Mouse (Mus musculus): ENCODE data around the gene Defb30. TPM values are rescaled to one million over a fixed set of nuclear protein-coding genes. Genes with fewer than 3 reads are reported as not detected.

Gene Defb30
- not detected in 2 replicates for polyA plus RNA-seq (2016; fragmentation: Nextera tagmentation; extraction: Ambion mirVana)

GRCm38 (mm10) chr14:63049910-63050370, at the start of gene Defb30:
Gene Defb30 (minus strand): TSS chr14:63049960.
- DNase-seq (ENCODE audit: low spot score) = no peak
- no peaks in the 10 kb centered on the region for H3K9me3 ChIP-seq
- no peaks in the 10 kb centered on the region for H3K36me3 ChIP-seq
- no peaks in the 10 kb centered on the region for H3K27me3 ChIP-seq (ENCODE audit: insufficient read depth, poor library complexity, severe bottlenecking)
- 65% methylated on average over 12 of the region's 14 CpGs for WGBS
- no peak within 1 kb of the TSS for H3K4me3 ChIP-seq
- H3K27ac ChIP-seq = no peak within 1 kb of the TSS
- H3K4me1 ChIP-seq (replicated peaks) = peaks cover 8% of the 10 kb centered on the region; the same call in 1 of the 2 replicates

GRCm38 (mm10) chr14:63067708-63068107, 17.9 kb upstream of the Defb30 start:
- Histone ChIP-seq H3K36me3 (no peaks in the 10 kb centered on the region), H3K27ac (peak overlapping the region; percentile 26), H3K4me1 (replicated peaks) (peaks cover 4% of the 10 kb centered on the region), H3K9me3 (peaks cover 4% of the 10 kb centered on the region; the same call in 1 of the 2 replicates), H3K27me3 (ENCODE audit: insufficient read depth, poor library complexity, severe bottlenecking) (no peaks in the 10 kb centered on the region), H3K4me3 (no peak overlapping the region)
- no peak for DNase-seq (ENCODE audit: low spot score)
- 80% methylated on average over 15 of the region's 15 CpGs for WGBS

- H3K36me3 ChIP-seq = no peaks in the 10 kb centered on the region
- H3K27me3 ChIP-seq (ENCODE audit: insufficient read depth, poor library complexity, severe bottlenecking) = no peaks in the 10 kb centered on the region
- H3K27ac ChIP-seq = peak overlapping the region; percentile 53
- peaks cover 4% of the 10 kb centered on the region; the same call in 1 of the 2 replicates for H3K9me3 ChIP-seq
- peak overlapping the region; percentile 20; the same call in 1 of the 2 replicates for H3K4me3 ChIP-seq
- H3K4me1 ChIP-seq (replicated peaks) = peaks cover 4% of the 10 kb centered on the region
- peak; percentile 68 for DNase-seq (ENCODE audit: low spot score)
- 38% methylated on average over 16 of the region's 16 CpGs for WGBS
Observed at GRCm38 (mm10) chr14:63066630-63067310, 17.0 kb upstream of the Defb30 start.

GRCm38 (mm10) chr14:63065391-63065790, 15.6 kb upstream of the Defb30 start:
- Histone ChIP-seq H3K4me3 (no peak overlapping the region), H3K9me3 (peaks cover 4% of the 10 kb centered on the region; the same call in 1 of the 2 replicates), H3K27me3 (ENCODE audit: insufficient read depth, poor library complexity, severe bottlenecking) (no peaks in the 10 kb centered on the region), H3K36me3 (no peaks in the 10 kb centered on the region), H3K4me1 (replicated peaks) (peaks cover 4% of the 10 kb centered on the region), H3K27ac (no peak overlapping the region)
- DNase-seq (ENCODE audit: low spot score) = no peak
- WGBS = 75% methylated on average over 5 of the region's 5 CpGs

- no peak for DNase-seq (ENCODE audit: low spot score)
- H3K4me3 ChIP-seq = no peak overlapping the region
- 85% methylated on average over 2 of the region's 2 CpGs for WGBS
- H3K9me3 ChIP-seq = peaks cover 4% of the 10 kb centered on the region; the same call in 1 of the 2 replicates
- H3K4me1 ChIP-seq (replicated peaks) = peaks cover 4% of the 10 kb centered on the region; the same call in 1 of the 2 replicates
- no peak overlapping the region for H3K27ac ChIP-seq
- H3K27me3 ChIP-seq (ENCODE audit: insufficient read depth, poor library complexity, severe bottlenecking) = no peaks in the 10 kb centered on the region
- no peaks in the 10 kb centered on the region for H3K36me3 ChIP-seq
Observed at GRCm38 (mm10) chr14:63062184-63062583, 12.4 kb upstream of the Defb30 start.

- 85% methylated on average over 10 of the region's 10 CpGs for WGBS
- Histone ChIP-seq H3K36me3 (no peaks in the 10 kb centered on the region), H3K4me1 (replicated peaks) (no peaks in the 10 kb centered on the region), H3K9me3 (peaks cover 4% of the 10 kb centered on the region; the same call in 1 of the 2 replicates), H3K27me3 (ENCODE audit: insufficient read depth, poor library complexity, severe bottlenecking) (no peaks in the 10 kb centered on the region), H3K4me3 (no peak overlapping the region), H3K27ac (no peak overlapping the region)
- no peak for DNase-seq (ENCODE audit: low spot score)
Observed at GRCm38 (mm10) chr14:63060361-63060760, 10.6 kb upstream of the Defb30 start.

GRCm38 (mm10) chr14:63054729-63055128, 5.0 kb upstream of the Defb30 start:
- H3K9me3 ChIP-seq = no peaks in the 10 kb centered on the region
- H3K27me3 ChIP-seq (ENCODE audit: insufficient read depth, poor library complexity, severe bottlenecking) = no peaks in the 10 kb centered on the region
- 51% methylated on average over 6 of the region's 6 CpGs for WGBS
- DNase-seq (ENCODE audit: low spot score) = peak; percentile 11
- no peak overlapping the region for H3K4me3 ChIP-seq
- H3K4me1 ChIP-seq (replicated peaks) = peaks cover 12% of the 10 kb centered on the region; the same call in 1 of the 2 replicates
- no peaks in the 10 kb centered on the region for H3K36me3 ChIP-seq
- no peak overlapping the region for H3K27ac ChIP-seq

- Histone ChIP-seq H3K9me3 (no peaks in the 10 kb centered on the region), H3K27me3 (ENCODE audit: insufficient read depth, poor library complexity, severe bottlenecking) (no peaks in the 10 kb centered on the region), H3K4me3 (no peak overlapping the region), H3K36me3 (no peaks in the 10 kb centered on the region), H3K27ac (no peak overlapping the region), H3K4me1 (replicated peaks) (peaks cover 12% of the 10 kb centered on the region; the same call in 1 of the 2 replicates)
- WGBS = 32% methylated on average over 5 of the region's 5 CpGs
- peak; percentile 60 for DNase-seq (ENCODE audit: low spot score)
Observed at GRCm38 (mm10) chr14:63050769-63051168, 1.0 kb upstream of the Defb30 start.

- Histone ChIP-seq H3K27me3 (ENCODE audit: insufficient read depth, poor library complexity, severe bottlenecking) (no peaks in the 10 kb centered on the region), H3K27ac (no peak within 1 kb of the TSS), H3K36me3 (no peaks in the 10 kb centered on the region), H3K4me1 (replicated peaks) (peaks cover 3% of the 10 kb centered on the region; the same call in 1 of the 2 replicates), H3K9me3 (no peaks in the 10 kb centered on the region), H3K4me3 (no peak within 1 kb of the TSS)
- WGBS = 77% methylated on average over 3 of the region's 3 CpGs
- DNase-seq (ENCODE audit: low spot score) = no peak
Observed at GRCm38 (mm10) chr14:63046691-63047090, 3.1 kb downstream of the Defb30 start, which contains the start of gene Defb42. Gene Defb42 (plus strand): TSS chr14:63046991.

- Histone ChIP-seq H3K4me3 (no peak overlapping the region), H3K9me3 (no peaks in the 10 kb centered on the region), H3K27ac (no peak overlapping the region), H3K27me3 (ENCODE audit: insufficient read depth, poor library complexity, severe bottlenecking) (no peaks in the 10 kb centered on the region), H3K36me3 (no peaks in the 10 kb centered on the region), H3K4me1 (replicated peaks) (no peaks in the 10 kb centered on the region)
- DNase-seq (ENCODE audit: low spot score) = no peak
- WGBS = 63% methylated on average over 6 of the region's 6 CpGs
Observed at GRCm38 (mm10) chr14:63020524-63021156, 29.1 kb downstream of the Defb30 start.

- Histone ChIP-seq H3K36me3 (no peaks in the 10 kb centered on the region), H3K4me3 (no peak overlapping the region), H3K27ac (no peak overlapping the region), H3K4me1 (replicated peaks) (no peaks in the 10 kb centered on the region), H3K27me3 (ENCODE audit: insufficient read depth, poor library complexity, severe bottlenecking) (no peaks in the 10 kb centered on the region), H3K9me3 (no peaks in the 10 kb centered on the region)
- WGBS = 93% methylated on average over 4 of the region's 4 CpGs
- no peak for DNase-seq (ENCODE audit: low spot score)
Observed at GRCm38 (mm10) chr14:63014667-63015066, 35.1 kb downstream of the Defb30 start.

- WGBS = 86% methylated on average over 4 of the region's 4 CpGs
- H3K4me3 ChIP-seq = no peak overlapping the region
- H3K27me3 ChIP-seq (ENCODE audit: insufficient read depth, poor library complexity, severe bottlenecking) = no peaks in the 10 kb centered on the region
- no peaks in the 10 kb centered on the region for H3K36me3 ChIP-seq
- no peaks in the 10 kb centered on the region for H3K9me3 ChIP-seq
- DNase-seq (ENCODE audit: low spot score) = no peak
- H3K27ac ChIP-seq = no peak overlapping the region
- no peaks in the 10 kb centered on the region for H3K4me1 ChIP-seq (replicated peaks)
Observed at GRCm38 (mm10) chr14:63013082-63013481, 36.7 kb downstream of the Defb30 start.

GRCm38 (mm10) chr14:63011471-63011870, 38.3 kb downstream of the Defb30 start, which contains the start of gene Defb43:
Gene Defb43 (plus strand): TSS chr14:63011771.
- no peak for DNase-seq (ENCODE audit: low spot score)
- Histone ChIP-seq H3K27me3 (ENCODE audit: insufficient read depth, poor library complexity, severe bottlenecking) (no peaks in the 10 kb centered on the region), H3K27ac (no peak within 1 kb of the TSS), H3K4me1 (replicated peaks) (no peaks in the 10 kb centered on the region), H3K9me3 (no peaks in the 10 kb centered on the region), H3K36me3 (no peaks in the 10 kb centered on the region), H3K4me3 (no peak within 1 kb of the TSS)
- 93% methylated on average over 5 of the region's 5 CpGs for WGBS

All from hindbrain, embryonic 10.5 days (tissue).